13 mouse cellular contexts compared by ENCODE assay signal in genomic region chr2:8536842-8537241, GRCm38 (mm10).
A peak's percentile ranks its signal among the peaks of the same experiment; 100 is the strongest.
DNase-seq lines count a peak whose midpoint lies in the region; ATAC-seq and TF ChIP-seq lines count a peak whose summit lies in the region.
"Had no signal": no experiment of that assay in that cellular context is flagged by ENCODE, and none has a peak within 500 bp of the region (broad histone marks: within the 10 kb centered on the region; RNA-seq: fewer than 3 reads in every experiment).

No protein-coding gene starts in this region.

- 13% methylated on average over 1 of the region's 1 CpGs for WGBS in forebrain, embryonic 13.5 days
- 12% methylated on average over 1 of the region's 1 CpGs for WGBS in forebrain, embryonic 12.5 days
- WGBS in midbrain, embryonic 14.5 days, result 11% methylated on average over 1 of the region's 1 CpGs
- WGBS in midbrain, embryonic 10.5 days, result 23% methylated on average over 1 of the region's 1 CpGs
- whole genome bisulfite sequencing in stomach, postnatal 0 days, result 8% methylated on average over 1 of the region's 1 CpGs

- DNase-seq in layer of hippocampus, adult 11-12 months (ENCODE audit: low spot score), result peak; percentile 19
- DNase-seq in layer of hippocampus, postnatal 25 days (ENCODE audit: extremely low spot score in 1 of 2, low spot score in 1 of 2), result no peak
- DNase-seq in midbrain, embryonic 14.5 days, result peak; percentile 75
- DNase-seq in midbrain, embryonic 10.5 days (ENCODE audit: low spot score), result no peak
- DNase-seq in stomach, postnatal 0 days (ENCODE audit: low spot score), result no peak
- no peak for DNase-seq in cerebellum, postnatal 36 days
- DNase-seq: right cerebral cortex, postnatal 4 days had no signal

- H3K36me3 ChIP-seq in forebrain, embryonic 13.5 days (ENCODE audit: poor library complexity, severe bottlenecking), result no peaks in the 10 kb centered on the region
- no peaks in the 10 kb centered on the region for H3K36me3 ChIP-seq in forebrain, embryonic 12.5 days (replicated peaks)
- no peaks in the 10 kb centered on the region for H3K36me3 ChIP-seq in midbrain, embryonic 14.5 days (ENCODE audit: control insufficient read depth, insufficient read depth, low read length)
- H3K36me3 ChIP-seq in midbrain, embryonic 10.5 days, result no peaks in the 10 kb centered on the region
- no peaks in the 10 kb centered on the region for H3K36me3 ChIP-seq in stomach, postnatal 0 days (ENCODE audit: control insufficient read depth, insufficient read depth, low read length)
- H3K36me3 ChIP-seq: hindbrain, embryonic 10.5 days; limb, embryonic 13.5 days; lung, embryonic 15.5 days had no signal

- TF ChIP-seq EP300 in stomach, postnatal 0 days (optimal IDR thresholded peaks at IDR 0.05), result no peak

- ATAC-seq in forebrain, embryonic 13.5 days, result peak; percentile 38; the same call in 1 of the 2 replicates
- ATAC-seq in forebrain, embryonic 12.5 days (ENCODE audit: low FRiP score), result no peak
- ATAC-seq in midbrain, embryonic 14.5 days (ENCODE audit: low FRiP score, low TSS enrichment), result no peak
- ATAC-seq in stomach, postnatal 0 days (ENCODE audit: low FRiP score, low TSS enrichment), result no peak
- ATAC-seq: midbrain, embryonic 16.5 days had no signal

- no peak overlapping the region for H3K27ac ChIP-seq in forebrain, embryonic 13.5 days
- H3K27ac ChIP-seq in forebrain, embryonic 12.5 days, result no peak overlapping the region
- no peak overlapping the region for H3K27ac ChIP-seq in midbrain, embryonic 14.5 days (replicated peaks; ENCODE audit: low read depth, low read length)
- H3K27ac ChIP-seq in midbrain, embryonic 10.5 days (replicated peaks), result no peak overlapping the region
- no peak overlapping the region for H3K27ac ChIP-seq in stomach, postnatal 0 days (replicated peaks)
- H3K27ac ChIP-seq: hindbrain, embryonic 10.5 days; limb, embryonic 13.5 days; lung, embryonic 15.5 days had no signal

- H3K9me3 ChIP-seq in forebrain, embryonic 13.5 days (replicated peaks), result no peaks in the 10 kb centered on the region
- no peaks in the 10 kb centered on the region for H3K9me3 ChIP-seq in forebrain, embryonic 12.5 days
- no peaks in the 10 kb centered on the region for H3K9me3 ChIP-seq in midbrain, embryonic 14.5 days (ENCODE audit: control insufficient read depth, low read length)
- no peaks in the 10 kb centered on the region for H3K9me3 ChIP-seq in midbrain, embryonic 10.5 days (replicated peaks)
- no peaks in the 10 kb centered on the region for H3K9me3 ChIP-seq in stomach, postnatal 0 days (ENCODE audit: control insufficient read depth, low read length)
- H3K9me3 ChIP-seq: hindbrain, embryonic 10.5 days; limb, embryonic 13.5 days; lung, embryonic 15.5 days had no signal

- H3K27me3 ChIP-seq in forebrain, embryonic 13.5 days, result no peaks in the 10 kb centered on the region
- no peaks in the 10 kb centered on the region for H3K27me3 ChIP-seq in forebrain, embryonic 12.5 days
- no peaks in the 10 kb centered on the region for H3K27me3 ChIP-seq in midbrain, embryonic 14.5 days (ENCODE audit: control insufficient read depth, insufficient read depth, low read length)
- no peaks in the 10 kb centered on the region for H3K27me3 ChIP-seq in midbrain, embryonic 10.5 days (ENCODE audit: low read depth, poor library complexity, severe bottlenecking)
- no peaks in the 10 kb centered on the region for H3K27me3 ChIP-seq in stomach, postnatal 0 days (ENCODE audit: control insufficient read depth, insufficient read depth, low read length)
- H3K27me3 ChIP-seq: limb, embryonic 13.5 days; lung, embryonic 15.5 days had no signal

- H3K4me2 ChIP-seq in forebrain, embryonic 13.5 days, result no peak overlapping the region
- H3K4me2 ChIP-seq in forebrain, embryonic 12.5 days, result no peak overlapping the region
- H3K4me2 ChIP-seq in midbrain, embryonic 14.5 days (ENCODE audit: low read length), result no peak overlapping the region
- H3K4me2 ChIP-seq in stomach, postnatal 0 days (replicated peaks; ENCODE audit: low read depth), result no peak overlapping the region
- H3K4me2 ChIP-seq: limb, embryonic 13.5 days; lung, embryonic 15.5 days had no signal

- no peak overlapping the region for H3K4me3 ChIP-seq in forebrain, embryonic 13.5 days
- H3K4me3 ChIP-seq in forebrain, embryonic 12.5 days (replicated peaks), result no peak overlapping the region
- H3K4me3 ChIP-seq in midbrain, embryonic 14.5 days (replicated peaks; ENCODE audit: low read depth, low read length), result no peak overlapping the region
- no peak overlapping the region for H3K4me3 ChIP-seq in midbrain, embryonic 10.5 days
- no peak overlapping the region for H3K4me3 ChIP-seq in stomach, postnatal 0 days (ENCODE audit: low read depth, low read length)
- H3K4me3 ChIP-seq: hindbrain, embryonic 10.5 days; limb, embryonic 13.5 days; lung, embryonic 15.5 days had no signal

- peak; percentile 44 for TF ChIP-seq CTCF in stomach, postnatal 0 days (IDR thresholded peaks at IDR 0.05; ENCODE audit: low read depth)

- H3K4me1 ChIP-seq in forebrain, embryonic 13.5 days, result no peaks in the 10 kb centered on the region
- H3K4me1 ChIP-seq in forebrain, embryonic 12.5 days, result no peaks in the 10 kb centered on the region
- no peaks in the 10 kb centered on the region for H3K4me1 ChIP-seq in midbrain, embryonic 14.5 days (ENCODE audit: control insufficient read depth, insufficient read depth, low read length)
- H3K4me1 ChIP-seq in midbrain, embryonic 10.5 days, result no peaks in the 10 kb centered on the region
- no peaks in the 10 kb centered on the region for H3K4me1 ChIP-seq in stomach, postnatal 0 days (replicated peaks; ENCODE audit: control insufficient read depth, insufficient read depth)
- H3K4me1 ChIP-seq: hindbrain, embryonic 10.5 days; limb, embryonic 13.5 days; lung, embryonic 15.5 days had no signal

- no peak overlapping the region for H3K9ac ChIP-seq in forebrain, embryonic 13.5 days
- no peak overlapping the region for H3K9ac ChIP-seq in forebrain, embryonic 12.5 days
- no peak overlapping the region for H3K9ac ChIP-seq in midbrain, embryonic 14.5 days (replicated peaks; ENCODE audit: low read length)
- H3K9ac ChIP-seq in stomach, postnatal 0 days (ENCODE audit: low read length), result no peak overlapping the region
- H3K9ac ChIP-seq: limb, embryonic 13.5 days; lung, embryonic 15.5 days had no signal

Comparison
In these comparisons a context has a peak if more than half of its experiments do, and no peak if none do; other contexts are left out.
1. DNase-seq: peak in layer of hippocampus, adult 11-12 months (single experiment) and midbrain, embryonic 14.5 days (single experiment); none in layer of hippocampus, postnatal 25 days (0 of 2), midbrain, embryonic 10.5 days (single experiment), stomach, postnatal 0 days (single experiment) and cerebellum, postnatal 36 days (0 of 2).